18 mouse cellular contexts compared by ENCODE assay signal in the genomic region with DNA sequence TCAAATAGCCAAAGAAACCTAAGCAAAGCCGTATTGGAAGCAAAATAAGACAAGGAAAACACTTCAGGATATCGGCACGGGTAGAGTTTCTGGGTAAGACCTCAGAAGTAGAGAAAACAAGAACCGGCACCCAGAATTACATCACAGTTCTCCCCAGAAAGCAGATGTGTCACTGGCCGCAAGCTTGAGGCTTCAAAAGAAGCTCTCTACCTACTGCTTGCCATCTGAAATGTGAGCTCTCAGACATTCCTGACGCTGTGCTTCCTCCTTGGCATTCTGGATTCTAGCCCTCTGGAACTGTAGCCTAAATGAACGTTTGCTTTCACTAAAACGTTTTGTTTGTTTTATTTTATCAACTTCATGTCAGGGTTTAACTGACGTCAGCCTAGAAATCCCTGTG. TPM values are rescaled to one million over a fixed set of nuclear protein-coding genes. Genes with fewer than 3 reads are reported as not detected.
DNase-seq lines count a peak whose midpoint lies in the region; ATAC-seq and TF ChIP-seq lines count a peak whose summit lies in the region.
"Had no signal": no experiment of that assay in that cellular context is flagged by ENCODE, and none has a peak within 500 bp of the region (broad histone marks: within the 10 kb centered on the region; RNA-seq: fewer than 3 reads in every experiment).

No protein-coding gene starts in this region.

- H3K9ac ChIP-seq in lung, postnatal 0 days (replicated peaks; ENCODE audit: low read depth) = no peak overlapping the region
- no peak overlapping the region for H3K9ac ChIP-seq in embryonic facial prominence, embryonic 14.5 days (ENCODE audit: low read depth, low read length)
- H3K9ac ChIP-seq: forebrain, embryonic 13.5 days; forebrain, postnatal 0 days; heart, embryonic 12.5 days; hindbrain, embryonic 12.5 days had no signal

- TF ChIP-seq POLR2A in myocyte (IDR thresholded peaks at IDR 0.05; ENCODE audit: insufficient read length, low read depth) = no peak

- no peaks in the 10 kb centered on the region for H3K36me3 ChIP-seq in lung, postnatal 0 days (ENCODE audit: insufficient read depth, low read length)
- H3K36me3 ChIP-seq in embryonic facial prominence, embryonic 14.5 days (ENCODE audit: control insufficient read depth, insufficient read depth, low read length) = no peaks in the 10 kb centered on the region
- H3K36me3 ChIP-seq in myocyte (ENCODE audit: control insufficient read depth, insufficient read depth) = peaks cover 3% of the 10 kb centered on the region

- no peak for TF ChIP-seq CTCF in gastrocnemius, adult 2 months (IDR thresholded peaks at IDR 0.05)
- no peak for TF ChIP-seq CTCF in lung, postnatal 0 days (IDR thresholded peaks at IDR 0.05)

- intact Hi-C loops in gastrocnemius, adult 2 months (cut with DNase I) = loop anchor here (5.0 kb wide), 1 partner anchor 592 kb away; no protein-coding TSS in a partner anchor

- peak overlapping the region; percentile 50 for H3K4me3 ChIP-seq in gastrocnemius, adult 2 months
- no peak overlapping the region for H3K4me3 ChIP-seq in lung, postnatal 0 days (ENCODE audit: low read depth, low read length)
- H3K4me3 ChIP-seq in embryonic facial prominence, embryonic 14.5 days (ENCODE audit: low read depth, low read length) = no peak overlapping the region
- H3K4me3 ChIP-seq in myocyte = no peak overlapping the region
- H3K4me3 ChIP-seq: forebrain, embryonic 13.5 days; heart, embryonic 12.5 days; hindbrain, embryonic 12.5 days had no signal

- no peak for ATAC-seq in lung, postnatal 0 days
- ATAC-seq in embryonic facial prominence, embryonic 14.5 days (ENCODE audit: low read depth) = no peak
- ATAC-seq: inflammation-experienced regulatory T-cells, adult 6 months had no signal

- no peak for DNase-seq in gastrocnemius, adult 2 months
- no peak for DNase-seq in gastrocnemius, adult 8-10 months (ENCODE audit: low spot score in 2 of 2)
- peak; percentile 24 for DNase-seq in lung, postnatal 0 days (ENCODE audit: low spot score)
- no peak for DNase-seq in lung, postnatal 36 days
- DNase-seq in embryonic facial prominence, embryonic 14.5 days (ENCODE audit: low spot score) = peak; percentile 8
- DNase-seq in spleen, postnatal 36 days (ENCODE audit: low spot score in 2 of 2) = no peak
- DNase-seq in layer of hippocampus, adult 8-10 months (ENCODE audit: low spot score in 2 of 2) = no peak
- DNase-seq: adrenal gland, postnatal 14 days; cerebellum, adult 11-12 months; forebrain, postnatal 0 days; gastrocnemius, postnatal 14 days; heart, postnatal 4 days had no signal

- no peaks in the 10 kb centered on the region for H3K79me2 ChIP-seq in myocyte (ENCODE audit: control insufficient read depth, insufficient read depth)

- no peak overlapping the region for H3K27ac ChIP-seq in gastrocnemius, adult 2 months
- H3K27ac ChIP-seq in lung, postnatal 0 days (ENCODE audit: low read length) = no peak overlapping the region
- H3K27ac ChIP-seq in embryonic facial prominence, embryonic 14.5 days (replicated peaks; ENCODE audit: low read depth, low read length) = no peak overlapping the region
- H3K27ac ChIP-seq: forebrain, embryonic 13.5 days; hindbrain, embryonic 12.5 days had no signal

- WGBS in lung, postnatal 0 days = 27% methylated on average over 9 of the region's 9 CpGs
- WGBS in embryonic facial prominence, embryonic 14.5 days = 29% methylated on average over 9 of the region's 9 CpGs

- H3K4me2 ChIP-seq in lung, postnatal 0 days (replicated peaks; ENCODE audit: low read depth, low read length) = no peak overlapping the region
- no peak overlapping the region for H3K4me2 ChIP-seq in embryonic facial prominence, embryonic 14.5 days (ENCODE audit: low read depth, low read length)
- peak overlapping the region; percentile 53 for H3K4me2 ChIP-seq in myocyte (ENCODE audit: low read depth)
- H3K4me2 ChIP-seq: forebrain, embryonic 13.5 days; heart, embryonic 12.5 days; hindbrain, embryonic 12.5 days had no signal

- no peaks in the 10 kb centered on the region for H3K9me3 ChIP-seq in lung, postnatal 0 days (ENCODE audit: low read length)
- no peaks in the 10 kb centered on the region for H3K9me3 ChIP-seq in embryonic facial prominence, embryonic 14.5 days (ENCODE audit: control insufficient read depth, low read length)
- H3K9me3 ChIP-seq: forebrain, embryonic 13.5 days; G1E; heart, embryonic 12.5 days; hindbrain, embryonic 12.5 days had no signal

- no peaks in the 10 kb centered on the region for H3K4me1 ChIP-seq in lung, postnatal 0 days (ENCODE audit: insufficient read depth, low read depth, low read length)
- no peaks in the 10 kb centered on the region for H3K4me1 ChIP-seq in embryonic facial prominence, embryonic 14.5 days (ENCODE audit: control insufficient read depth, insufficient read depth, low read length)
- H3K4me1 ChIP-seq: forebrain, embryonic 13.5 days; heart, embryonic 12.5 days; hindbrain, embryonic 12.5 days had no signal

- no peak overlapping the region for H3ac ChIP-seq in myocyte (ENCODE audit: control insufficient read depth, insufficient read length)

- no peaks in the 10 kb centered on the region for H3K27me3 ChIP-seq in lung, postnatal 0 days (replicated peaks; ENCODE audit: insufficient read depth, low read length)
- no peaks in the 10 kb centered on the region for H3K27me3 ChIP-seq in embryonic facial prominence, embryonic 14.5 days (replicated peaks; ENCODE audit: control insufficient read depth, insufficient read depth, low read length)
- no peaks in the 10 kb centered on the region for H3K27me3 ChIP-seq in myocyte (ENCODE audit: control insufficient read depth, insufficient read depth, insufficient read length)
- H3K27me3 ChIP-seq: forebrain, embryonic 13.5 days; heart, embryonic 12.5 days; hindbrain, embryonic 12.5 days had no signal

- no peak for TF ChIP-seq EP300 in lung, postnatal 0 days (IDR thresholded peaks at IDR 0.05)

TF ChIP-seq in myocyte, 11 proteins besides CTCF, POLR2A, EP300 and RAD21:
- no peak for TF ChIP-seq SRF (IDR thresholded peaks at IDR 0.05; ENCODE audit: control insufficient read depth, insufficient read length, low read depth)
- TF ChIP-seq MYOG (IDR thresholded peaks at IDR 0.05; ENCODE audit: control insufficient read depth in 1 of 3, insufficient read depth in 1 of 3, insufficient read length in 2 of 3, low read depth in 2 of 3) = no peak
- TF ChIP-seq REST (IDR thresholded peaks at IDR 0.05; ENCODE audit: insufficient read depth, insufficient read length) = no peak
- no peak for TF ChIP-seq TCF3 (IDR thresholded peaks at IDR 0.05; ENCODE audit: insufficient read length, low read depth)
- no peak for TF ChIP-seq MAX (IDR thresholded peaks at IDR 0.05; ENCODE audit: low read depth)
- TF ChIP-seq E2F4 (IDR thresholded peaks at IDR 0.05; ENCODE audit: insufficient read depth) = no peak
- TF ChIP-seq TCF12 (IDR thresholded peaks at IDR 0.05; ENCODE audit: insufficient read depth, poor library complexity, severe bottlenecking) = no peak
- no peak for TF ChIP-seq USF1 (IDR thresholded peaks at IDR 0.05; ENCODE audit: low read depth)
- no peak for TF ChIP-seq POLR2AphosphoS2 (IDR thresholded peaks at IDR 0.05; ENCODE audit: insufficient read length, low read depth)
- TF ChIP-seq MYOD1 (IDR thresholded peaks at IDR 0.05; ENCODE audit: control insufficient read depth in 1 of 3, insufficient read length in 2 of 3, low read depth in 2 of 3) = no peak
- no peak for TF ChIP-seq CEBPB (IDR thresholded peaks at IDR 0.05; ENCODE audit: insufficient read depth, poor library complexity, severe bottlenecking)
TF ChIP-seq in myocyte: peak in this region for 0.

RNA-seq across cellular contexts. Expression of a gene that starts 25.9 kb away (rescaled TPM):
- total RNA-seq in gastrocnemius, adult 2 months (2021) = 1 to 10 TPM; 1.0 to 1.4 TPM
- 1 to 10 TPM; 1.0 to 1.4 (median 1.2) TPM for total RNA-seq in gastrocnemius, adult 8-10 months (2022)
- 7.2 and 7.8 TPM in 2 replicates for polyA plus RNA-seq in lung, postnatal 0 days (2015; fragmentation: Nextera tagmentation; extraction: Ambion mirVana)
- 36.9 and 41.6 TPM in 2 replicates for polyA plus RNA-seq in embryonic facial prominence, embryonic 14.5 days (2014; fragmentation: Nextera tagmentation; extraction: Ambion mirVana)
- polyA plus RNA-seq in myocyte (2012; fragmentation: generic; extraction: Trizol) = 4.2 TPM
- total RNA-seq in layer of hippocampus, adult 8-10 months (2022) = 10 to 100 TPM; 12.1 to 14.0 (median 12.9) TPM

Comparison
In these comparisons a context has a peak if more than half of its experiments do, and no peak if none do; other contexts are left out.
1. DNase-seq: peak in lung, postnatal 0 days (single experiment) and embryonic facial prominence, embryonic 14.5 days (single experiment); none in gastrocnemius, adult 2 months (single experiment), gastrocnemius, adult 8-10 months (0 of 2), lung, postnatal 36 days (single experiment), spleen, postnatal 36 days (0 of 2) and layer of hippocampus, adult 8-10 months (0 of 2).
2. RNA of a gene that starts 25.9 kb away (total RNA-seq): 12.1 to 14.0 TPM in layer of hippocampus, adult 8-10 months; 1.0 to 1.4 TPM in gastrocnemius, adult 2 months and 1.0 to 1.4 TPM in gastrocnemius, adult 8-10 months; every median in the first group is over 4 times any median in the second.